Mouse (Mus musculus) spleen, postnatal 0 days (tissue): ENCODE results near the gene Tshz3. TPM values are rescaled to one million over a fixed set of nuclear protein-coding genes. Genes with fewer than 3 reads are reported as not detected.

Source experiments
- polyA plus RNA-seq: library from polyadenylated mRNA; unstranded; fragments of >200 nt; fragmentation: Nextera tagmentation; extraction: Ambion mirVana; gene quantifications from 2 replicates; pipeline ENCODE4 v1.2.1, GENCODE M21; 2015

Gene Tshz3
- 5.6 and 6.5 TPM in 2 replicates for polyA plus RNA-seq

GRCm38 (mm10) chr7:36697856-36698588 is at the start of gene Tshz3:
TSS of gene Tshz3 (plus strand) at chr7:36698118.

